Mouse (Mus musculus) heart, postnatal 0 days (tissue): Measurements from ENCODE around the gene Tmem87b. TPM values are rescaled to one million over a fixed set of nuclear protein-coding genes. Genes with fewer than 3 reads are reported as not detected.

Experiments used
- ATAC-seq: fragments of 200-750 bp; cut with Nextera tagmentation; 2 replicates; pipeline ENCODE4 v1.8.0; 2017; ENCODE audit warnings: low read depth, moderate number of reproducible peaks, moderate library complexity; ENCODE audit not compliant: insufficient read depth
- DNase-seq: peaks from one replicate; pipeline ENCODE4 v3.0.0-alpha.2; 2016; ENCODE audit warnings: low spot score
- H3K27ac ChIP-seq: fragments of 300-500 bp; sonication (generic); 2 replicates; pipeline ENCODE4 v1.5.1; 2014; ENCODE audit warnings: low read depth, mild to moderate bottlenecking
- H3K27me3 ChIP-seq: fragments of 300-500 bp; sonication (generic); 2 replicates; pipeline ENCODE4 v1.6.1; 2014; ENCODE audit warnings: low read length, mixed read lengths; ENCODE audit not compliant: control insufficient read depth, insufficient read depth
- H3K36me3 ChIP-seq: fragments of 300-500 bp; sonication (generic); replicated peaks from 2 replicates; pipeline ENCODE4 v1.6.1; 2014; ENCODE audit warnings: low read length, mixed read lengths; ENCODE audit not compliant: control insufficient read depth, insufficient read depth
- H3K4me1 ChIP-seq: fragments of 300-500 bp; sonication (generic); 2 replicates; pipeline ENCODE4 v1.6.1; 2014; ENCODE audit warnings: antibody characterized with exemption; ENCODE audit not compliant: control insufficient read depth, insufficient read depth
- H3K4me2 ChIP-seq: fragments of 300-500 bp; sonication (generic); 2 replicates; pipeline ENCODE4 v1.6.1; 2014; ENCODE audit warnings: low read depth, mild to moderate bottlenecking, low read length, moderate library complexity
- H3K4me3 ChIP-seq: fragments of 300-500 bp; sonication (generic); 2 replicates; pipeline ENCODE4 v1.5.1; 2014; ENCODE audit warnings: low read depth, low read length
- H3K9ac ChIP-seq: fragments of 300-500 bp; sonication (generic); replicated peaks from 2 replicates; pipeline ENCODE4 v1.6.1; 2014; ENCODE audit warnings: low read depth, low read length, mixed read lengths
- H3K9me3 ChIP-seq: fragments of 300-500 bp; sonication (generic); replicated peaks from 2 replicates; pipeline ENCODE4 v1.6.1; 2016; ENCODE audit warnings: low read length; ENCODE audit not compliant: control insufficient read depth
- CTCF ChIP-seq: IDR thresholded peaks from 2 replicates; pipeline ENCODE4 v1.5.1; 2016; ENCODE audit warnings: antibody characterized with exemption, control low read depth, low read depth
- EP300 ChIP-seq: IDR thresholded peaks from 2 replicates; pipeline ENCODE4 v1.6.1; 2016; ENCODE audit warnings: antibody characterized with exemption, low read depth
- WGBS: fragments of 180-500 bp; shearing (Covaris S2); extraction: QIAGEN DNeasy Blood & Tissue Kit; methylation state at CpG from one replicate; pipeline ENCODE4 v1.1.7; 2014; 5-methylcytosine and 5-hydroxymethylcytosine counted together
- polyA plus RNA-seq: library from polyadenylated mRNA; unstranded; fragments of >200 nt; fragmentation: Nextera tagmentation; extraction: Ambion mirVana; gene quantifications from 2 replicates; pipeline ENCODE4 v1.2.1, GENCODE M21; 2015
- total RNA-seq: library from RNA; depleted of rRNA; stranded (reverse); fragments of >200 nt; gene quantifications from 2 replicates; pipeline ENCODE4 v1.2.3, GENCODE M21; 2014; ENCODE audit warnings: low replicate concordance

The Tmem87b gene
- total and polyA plus RNA-seq, 2 experiments from 2014 or later: 23.7 to 29.5 TPM

- no peak overlapping the region for H3K27ac ChIP-seq
- no peak overlapping the region for H3K4me3 ChIP-seq
- TF ChIP-seq CTCF (no peak), EP300 (no peak)
- H3K9ac ChIP-seq: no peak overlapping the region
- H3K4me2 ChIP-seq: no peak overlapping the region
- 48% methylated on average over 11 of the region's 11 CpGs for WGBS
- DNase-seq (no peak), ATAC-seq (no peak)
- no peaks in the 10 kb centered on the region for H3K4me1 ChIP-seq
- H3K9me3 ChIP-seq: no peaks in the 10 kb centered on the region
- H3K36me3 ChIP-seq: peaks cover 18% of the 10 kb centered on the region
- no peaks in the 10 kb centered on the region for H3K27me3 ChIP-seq
These were observed 26.9 kb upstream of the Tmem87b start for GRCm38 (mm10) chr2:128790875-128791614.

- Histone ChIP-seq H3K27me3 (no peaks in the 10 kb centered on the region), H3K27ac (no peak overlapping the region), H3K9me3 (no peaks in the 10 kb centered on the region), H3K9ac (no peak overlapping the region), H3K36me3 (peaks cover 24% of the 10 kb centered on the region), H3K4me3 (no peak overlapping the region), H3K4me2 (no peak overlapping the region), H3K4me1 (no peaks in the 10 kb centered on the region)
- TF ChIP-seq EP300: no peak
- TF ChIP-seq CTCF: no peak
- WGBS: 86% methylated on average over 6 of the region's 6 CpGs
- DNase-seq (no peak), ATAC-seq (no peak)
These were observed 24.0 kb upstream of the Tmem87b start for GRCm38 (mm10) chr2:128793958-128794357.

DNA sequence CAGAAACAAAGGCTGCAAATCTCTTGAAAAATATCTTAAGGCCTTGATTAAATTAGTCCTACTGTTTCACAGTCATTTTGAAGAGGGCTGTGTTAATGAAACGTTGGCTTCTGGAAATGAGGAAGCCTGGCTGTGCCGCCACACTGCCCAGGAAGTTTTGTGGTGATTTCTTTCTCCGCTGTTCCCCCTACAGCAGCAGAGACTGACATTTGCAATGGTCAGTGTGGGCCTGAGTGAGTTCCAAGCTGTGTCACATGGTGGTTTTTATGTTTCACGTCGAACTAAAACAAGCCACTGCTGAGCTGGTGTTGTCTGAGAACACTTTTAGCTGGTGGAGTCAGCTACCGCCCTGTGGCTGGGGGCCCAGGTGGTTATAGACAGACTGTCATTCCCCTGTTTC, 21.5 kb upstream of the Tmem87b start:
- Histone ChIP-seq H3K27ac (no peak overlapping the region), H3K9me3 (no peaks in the 10 kb centered on the region), H3K9ac (no peak overlapping the region), H3K4me2 (no peak overlapping the region), H3K4me3 (no peak overlapping the region), H3K4me1 (no peaks in the 10 kb centered on the region), H3K27me3 (no peaks in the 10 kb centered on the region), H3K36me3 (peaks cover 34% of the 10 kb centered on the region)
- DNase-seq: no peak
- 68% methylated on average over 6 of the region's 6 CpGs for WGBS
- TF ChIP-seq EP300: no peak
- TF ChIP-seq CTCF: no peak
- ATAC-seq: no peak

DNA sequence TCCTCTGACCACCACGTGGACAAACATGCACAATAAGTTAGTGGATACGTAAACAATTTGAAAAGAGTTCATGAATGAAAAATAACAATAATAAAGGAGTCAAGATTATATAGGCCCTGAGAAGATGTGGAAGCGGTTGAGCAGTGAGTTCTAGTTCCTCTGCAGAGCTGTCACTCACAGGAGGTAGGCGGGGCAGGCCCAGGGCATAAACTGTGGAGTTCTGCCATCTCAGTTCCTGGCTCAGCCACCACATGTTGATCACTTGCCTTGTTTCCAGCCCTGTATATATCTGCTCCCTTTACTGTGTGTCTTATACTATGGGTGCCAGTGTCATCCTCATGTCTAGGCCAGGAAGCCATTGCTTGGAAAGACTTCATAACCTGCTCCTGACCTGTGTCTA, 14.5 kb upstream of the Tmem87b start:
- Histone ChIP-seq H3K4me2 (no peak overlapping the region), H3K9ac (no peak overlapping the region), H3K9me3 (no peaks in the 10 kb centered on the region), H3K4me1 (no peaks in the 10 kb centered on the region), H3K27ac (no peak overlapping the region), H3K4me3 (no peak overlapping the region), H3K36me3 (peaks cover 20% of the 10 kb centered on the region), H3K27me3 (no peaks in the 10 kb centered on the region)
- no peak for ATAC-seq
- no peak for DNase-seq
- TF ChIP-seq CTCF (no peak), EP300 (no peak)
- whole genome bisulfite sequencing: 91% methylated on average over 4 of the region's 4 CpGs

GRCm38 (mm10) chr2:128805341-128805740, 12.6 kb upstream of the Tmem87b start:
- H3K4me1 ChIP-seq: no peaks in the 10 kb centered on the region
- no peak for ATAC-seq
- peaks cover 17% of the 10 kb centered on the region for H3K36me3 ChIP-seq
- WGBS: 63% methylated on average over 4 of the region's 4 CpGs
- TF ChIP-seq CTCF (no peak), EP300 (no peak)
- DNase-seq: no peak
- no peak overlapping the region for H3K9ac ChIP-seq
- no peaks in the 10 kb centered on the region for H3K27me3 ChIP-seq
- H3K4me2 ChIP-seq: no peak overlapping the region
- no peaks in the 10 kb centered on the region for H3K9me3 ChIP-seq
- H3K27ac ChIP-seq: no peak overlapping the region
- H3K4me3 ChIP-seq: no peak overlapping the region

DNA sequence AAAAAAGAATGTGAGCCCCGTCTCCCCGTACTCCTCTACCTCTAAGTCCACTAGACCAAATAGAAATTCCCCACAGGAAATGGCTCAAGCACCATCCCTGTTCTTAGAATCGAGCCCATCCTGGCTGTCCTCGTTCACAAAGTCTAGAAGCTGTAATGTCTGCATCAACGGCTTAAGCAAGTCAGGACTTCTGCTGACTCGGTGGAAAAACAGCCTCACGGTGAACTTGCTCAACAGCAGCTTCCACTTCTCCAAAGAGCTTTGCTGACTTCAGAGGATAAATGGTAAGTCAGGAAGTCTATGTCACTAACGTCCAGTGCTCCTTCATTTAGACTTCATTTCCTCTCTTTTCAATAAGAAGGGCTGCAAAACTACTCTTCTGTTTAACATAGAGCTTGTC, 11.4 kb upstream of the Tmem87b start:
- ATAC-seq: no peak
- no peak for TF ChIP-seq EP300
- no peak for TF ChIP-seq CTCF

More for the DNA sequence above, 11.4 kb upstream of the Tmem87b start:
- no peaks in the 10 kb centered on the region for H3K4me1 ChIP-seq
- H3K9ac ChIP-seq: no peak overlapping the region
- no peak overlapping the region for H3K27ac ChIP-seq
- WGBS: 45% methylated on average over 8 of the region's 8 CpGs
- no peak overlapping the region for H3K4me2 ChIP-seq
- DNase-seq: peak; percentile 20
- peaks cover 9% of the 10 kb centered on the region for H3K36me3 ChIP-seq
- no peak overlapping the region for H3K4me3 ChIP-seq
- no peaks in the 10 kb centered on the region for H3K27me3 ChIP-seq
- no peaks in the 10 kb centered on the region for H3K9me3 ChIP-seq
